Mouse (Mus musculus) limb, embryonic 12.5 days (tissue): Measurements from ENCODE around the gene Utp20. TPM values are rescaled to one million over a fixed set of nuclear protein-coding genes. Genes with fewer than 3 reads are reported as not detected.

ENCODE experiments used
- ATAC-seq: fragments of 200-750 bp; cut with Nextera tagmentation; 2 replicates; pipeline ENCODE4 v1.8.0; 2017; ENCODE audit warnings: low read depth, moderate TSS enrichment; ENCODE audit not compliant: insufficient number of reproducible peaks, insufficient read depth, low FRiP score, low TSS enrichment
- H3K27ac ChIP-seq: fragments of 300-500 bp; sonication (generic); 2 replicates; pipeline ENCODE4 v1.5.1; 2016; ENCODE audit warnings: mild to moderate bottlenecking, moderate library complexity
- H3K27me3 ChIP-seq: fragments of 300-500 bp; sonication (generic); 2 replicates; pipeline ENCODE4 v1.6.1; 2016; ENCODE audit warnings: mild to moderate bottlenecking, moderate library complexity
- H3K36me3 ChIP-seq: fragments of 300-500 bp; sonication (generic); 2 replicates; pipeline ENCODE4 v1.6.1; 2016; ENCODE audit warnings: mild to moderate bottlenecking, moderate library complexity
- H3K4me1 ChIP-seq: fragments of 300-500 bp; sonication (generic); replicated peaks from 2 replicates; pipeline ENCODE4 v1.6.1; 2016
- H3K4me2 ChIP-seq: fragments of 300-500 bp; sonication (generic); 2 replicates; pipeline ENCODE4 v1.6.1; 2016; ENCODE audit warnings: mild to moderate bottlenecking, moderate library complexity
- H3K4me3 ChIP-seq: fragments of 300-500 bp; sonication (generic); replicated peaks from 2 replicates; pipeline ENCODE4 v1.5.1; 2016; ENCODE audit warnings: mild to moderate bottlenecking
- H3K9ac ChIP-seq: fragments of 300-500 bp; sonication (generic); replicated peaks from 2 replicates; pipeline ENCODE4 v1.6.1; 2016; ENCODE audit warnings: mild to moderate bottlenecking, moderate library complexity
- H3K9me3 ChIP-seq: fragments of 300-500 bp; sonication (generic); 2 replicates; pipeline ENCODE4 v1.6.1; 2016; ENCODE audit warnings: mild to moderate bottlenecking, moderate library complexity
- WGBS: fragments of 180-500 bp; shearing (Covaris S2); methylation state at CpG from one replicate; pipeline ENCODE4 v1.1.7; 2016; 5-methylcytosine and 5-hydroxymethylcytosine counted together
- polyA plus RNA-seq: library from polyadenylated mRNA; unstranded; fragments of >200 nt; fragmentation: Nextera tagmentation; extraction: Ambion mirVana; gene quantifications from 2 replicates; pipeline ENCODE4 v1.2.1, GENCODE M21; 2016

Utp20 gene
- 26.3 and 27.4 TPM in 2 replicates for polyA plus RNA-seq

GRCm38 (mm10) chr10:88826188-88826946 lies at the start of gene Utp20:
TSS of gene Utp20 (minus strand) at chr10:88826804.
- peak; percentile 98 for ATAC-seq
- Histone ChIP-seq H3K4me2 (peak within 1 kb of the TSS; percentile 78), H3K9ac (peak within 1 kb of the TSS; percentile 60), H3K9me3 (no peaks in the 10 kb centered on the region), H3K36me3 (peaks cover 35% of the 10 kb centered on the region), H3K4me3 (peak within 1 kb of the TSS; percentile 86), H3K4me1 (peaks cover 4% of the 10 kb centered on the region), H3K27me3 (no peaks in the 10 kb centered on the region), H3K27ac (no peak within 1 kb of the TSS; the same call in 1 of the 2 replicates)
- under 1% methylated on average over 44 of the region's 44 CpGs for WGBS

GRCm38 (mm10) chr10:88874870-88875269 lies 48.3 kb upstream of the Utp20 start:
- WGBS: 64% methylated on average over 5 of the region's 5 CpGs
- Histone ChIP-seq H3K4me3 (no peak overlapping the region), H3K9me3 (no peaks in the 10 kb centered on the region), H3K36me3 (no peaks in the 10 kb centered on the region), H3K4me2 (no peak overlapping the region), H3K27me3 (no peaks in the 10 kb centered on the region), H3K4me1 (no peaks in the 10 kb centered on the region), H3K27ac (no peak overlapping the region), H3K9ac (no peak overlapping the region)
- no peak for ATAC-seq

GRCm38 (mm10) chr10:88866017-88866416 lies 39.4 kb upstream of the Utp20 start:
- H3K4me2 ChIP-seq: no peak overlapping the region
- no peaks in the 10 kb centered on the region for H3K4me1 ChIP-seq
- H3K9me3 ChIP-seq: no peaks in the 10 kb centered on the region
- H3K9ac ChIP-seq: no peak overlapping the region
- 77% methylated on average over 2 of the region's 2 CpGs for WGBS
- no peak overlapping the region for H3K27ac ChIP-seq
- H3K36me3 ChIP-seq: no peaks in the 10 kb centered on the region
- H3K4me3 ChIP-seq: no peak overlapping the region
- no peak for ATAC-seq
- H3K27me3 ChIP-seq: no peaks in the 10 kb centered on the region

GRCm38 (mm10) chr10:88862293-88862692 lies 35.7 kb upstream of the Utp20 start:
- no peaks in the 10 kb centered on the region for H3K4me1 ChIP-seq
- ATAC-seq: no peak
- H3K4me3 ChIP-seq: no peak overlapping the region
- H3K27ac ChIP-seq: no peak overlapping the region
- no peak overlapping the region for H3K9ac ChIP-seq
- no peaks in the 10 kb centered on the region for H3K36me3 ChIP-seq
- WGBS: 90% methylated on average over 5 of the region's 5 CpGs
- no peaks in the 10 kb centered on the region for H3K27me3 ChIP-seq
- H3K9me3 ChIP-seq: no peaks in the 10 kb centered on the region
- no peak overlapping the region for H3K4me2 ChIP-seq

GRCm38 (mm10) chr10:88861416-88861815 lies 34.8 kb upstream of the Utp20 start:
- H3K27ac ChIP-seq: no peak overlapping the region
- no peaks in the 10 kb centered on the region for H3K4me1 ChIP-seq
- no peaks in the 10 kb centered on the region for H3K36me3 ChIP-seq
- ATAC-seq: no peak
- H3K9me3 ChIP-seq: no peaks in the 10 kb centered on the region
- H3K9ac ChIP-seq: no peak overlapping the region
- H3K4me2 ChIP-seq: no peak overlapping the region
- H3K4me3 ChIP-seq: no peak overlapping the region
- no peaks in the 10 kb centered on the region for H3K27me3 ChIP-seq

GRCm38 (mm10) chr10:88860911-88861310 lies 34.3 kb upstream of the Utp20 start:
- Histone ChIP-seq H3K4me1 (no peaks in the 10 kb centered on the region), H3K4me2 (no peak overlapping the region), H3K4me3 (no peak overlapping the region), H3K27ac (no peak overlapping the region), H3K9me3 (no peaks in the 10 kb centered on the region), H3K9ac (no peak overlapping the region), H3K27me3 (no peaks in the 10 kb centered on the region), H3K36me3 (no peaks in the 10 kb centered on the region)
- ATAC-seq: no peak
- 80% methylated on average over 3 of the region's 3 CpGs for WGBS

GRCm38 (mm10) chr10:88853326-88853725 lies 26.7 kb upstream of the Utp20 start:
- Histone ChIP-seq H3K9ac (no peak overlapping the region), H3K27me3 (no peaks in the 10 kb centered on the region), H3K4me2 (no peak overlapping the region), H3K36me3 (no peaks in the 10 kb centered on the region), H3K9me3 (no peaks in the 10 kb centered on the region), H3K27ac (no peak overlapping the region), H3K4me1 (no peaks in the 10 kb centered on the region), H3K4me3 (no peak overlapping the region)
- ATAC-seq: no peak
- WGBS: 88% methylated on average over 7 of the region's 7 CpGs

- no peak overlapping the region for H3K4me3 ChIP-seq
- no peaks in the 10 kb centered on the region for H3K9me3 ChIP-seq
- H3K9ac ChIP-seq: no peak overlapping the region
- H3K27ac ChIP-seq: no peak overlapping the region
- no peak for ATAC-seq
- H3K4me2 ChIP-seq: no peak overlapping the region
- no peaks in the 10 kb centered on the region for H3K4me1 ChIP-seq
- no peaks in the 10 kb centered on the region for H3K27me3 ChIP-seq
- H3K36me3 ChIP-seq: no peaks in the 10 kb centered on the region
- 88% methylated on average over 4 of the region's 4 CpGs for WGBS
These were observed 23.4 kb upstream of the Utp20 start for GRCm38 (mm10) chr10:88849976-88850375.

GRCm38 (mm10) chr10:88848876-88849476 lies 22.4 kb upstream of the Utp20 start:
- H3K36me3 ChIP-seq: no peaks in the 10 kb centered on the region
- H3K27me3 ChIP-seq: no peaks in the 10 kb centered on the region
- 71% methylated on average over 7 of the region's 7 CpGs for whole genome bisulfite sequencing
- no peak overlapping the region for H3K9ac ChIP-seq
- no peak overlapping the region for H3K4me3 ChIP-seq
- no peak overlapping the region for H3K4me2 ChIP-seq
- H3K9me3 ChIP-seq: no peaks in the 10 kb centered on the region
- ATAC-seq: no peak
- H3K27ac ChIP-seq: no peak overlapping the region
- H3K4me1 ChIP-seq: no peaks in the 10 kb centered on the region

GRCm38 (mm10) chr10:88834227-88834626 lies 7.6 kb upstream of the Utp20 start:
- 74% methylated on average over 2 of the region's 2 CpGs for WGBS
- Histone ChIP-seq H3K4me2 (no peak overlapping the region), H3K9ac (no peak overlapping the region)

GRCm38 (mm10) chr10:88828361-88828760 lies 1.8 kb upstream of the Utp20 start:
- Histone ChIP-seq H3K27me3 (no peaks in the 10 kb centered on the region), H3K36me3 (peaks cover 16% of the 10 kb centered on the region), H3K4me2 (no peak overlapping the region), H3K9ac (no peak overlapping the region), H3K4me3 (no peak overlapping the region), H3K27ac (no peak overlapping the region), H3K4me1 (peaks cover 4% of the 10 kb centered on the region), H3K9me3 (no peaks in the 10 kb centered on the region)
- ATAC-seq: no peak

More at GRCm38 (mm10) chr10:88834227-88834626, 7.6 kb upstream of the Utp20 start:
- no peaks in the 10 kb centered on the region for H3K4me1 ChIP-seq
- ATAC-seq: no peak
- 0 out of 2 replicates have a peak, but pooled peaks cover 3% of the 10 kb centered on the region for H3K9me3 ChIP-seq
- no peaks in the 10 kb centered on the region for H3K36me3 ChIP-seq
- no peak overlapping the region for H3K27ac ChIP-seq
- no peak overlapping the region for H3K4me3 ChIP-seq
- no peaks in the 10 kb centered on the region for H3K27me3 ChIP-seq
